Mouse (Mus musculus) forebrain, postnatal 0 days (tissue): ENCODE measurements at regions not wholly inside any gene's neighbourhood (a gene's known extent, or its start where the extent isn't known, plus 50 kb on each side); places are given as distances from the start of the nearest gene placed in this dataset.
A peak's percentile ranks its signal among the peaks of the same experiment; 100 is the strongest.
"Not testable (repeated sequence)": the region's sequence is repeated elsewhere in the genome, so short reads cannot be mapped to it uniquely, and the experiment has no call there.

Experiments
- ATAC-seq: fragments of 200-750 bp; cut with Nextera tagmentation; 2 replicates; pipeline ENCODE4 v1.8.0; 2017; ENCODE audit warnings: mild to moderate bottlenecking, moderate library complexity
- DNase-seq: peaks from one replicate; pipeline ENCODE4 v3.0.0-alpha.2; 2015
- H3K27ac ChIP-seq: fragments of 300-500 bp; sonication (generic); 2 replicates; pipeline ENCODE4 v1.5.1; 2014; ENCODE audit warnings: low read depth, mild to moderate bottlenecking, antibody characterized with exemption, low read length, moderate library complexity, mixed read lengths
- H3K27me3 ChIP-seq: fragments of 300-500 bp; sonication (generic); 2 replicates; pipeline ENCODE4 v1.6.1; 2014; ENCODE audit warnings: mild to moderate bottlenecking, low read length, mixed read lengths; ENCODE audit not compliant: insufficient read depth
- H3K36me3 ChIP-seq: fragments of 300-500 bp; sonication (generic); 2 replicates; pipeline ENCODE4 v1.6.1; 2014; ENCODE audit warnings: mild to moderate bottlenecking, moderate library complexity; ENCODE audit not compliant: insufficient read depth
- H3K4me1 ChIP-seq: fragments of 300-500 bp; sonication (generic); 2 replicates; pipeline ENCODE4 v1.6.1; 2014; ENCODE audit warnings: antibody characterized with exemption; ENCODE audit not compliant: insufficient read depth
- H3K4me2 ChIP-seq: fragments of 300-500 bp; sonication (generic); 2 replicates; pipeline ENCODE4 v1.6.1; 2014; ENCODE audit warnings: low read depth, mild to moderate bottlenecking, moderate library complexity
- H3K4me3 ChIP-seq: fragments of 300-500 bp; sonication (generic); 2 replicates; pipeline ENCODE4 v1.5.1; 2014; ENCODE audit warnings: low read depth, low read length, mixed read lengths
- H3K9ac ChIP-seq: fragments of 300-500 bp; sonication (generic); 2 replicates; pipeline ENCODE4 v1.6.1; 2014; ENCODE audit warnings: mild to moderate bottlenecking
- H3K9me3 ChIP-seq: fragments of 300-500 bp; sonication (generic); 2 replicates; pipeline ENCODE4 v1.6.1; 2016; ENCODE audit warnings: low read length
- CTCF ChIP-seq: sonication (generic); IDR thresholded peaks from 2 replicates; pipeline ENCODE4 v1.5.1; 2016; ENCODE audit warnings: antibody characterized with exemption, control low read depth, low read depth
- WGBS: fragments of 180-500 bp; shearing (Covaris S2); extraction: QIAGEN DNeasy Blood & Tissue Kit; methylation state at CpG from one replicate; pipeline ENCODE4 v1.1.7; 2014; 5-methylcytosine and 5-hydroxymethylcytosine counted together

- Histone ChIP-seq H3K9me3 (no peaks in the 10 kb centered on the region), H3K27ac (no peak overlapping the region), H3K4me1 (no peaks in the 10 kb centered on the region), H3K4me2 (no peak overlapping the region), H3K36me3 (no peaks in the 10 kb centered on the region), H3K9ac (no peak overlapping the region), H3K27me3 (no peaks in the 10 kb centered on the region), H3K4me3 (no peak overlapping the region)
- DNase-seq, result peak; percentile 21
- WGBS, result 78% methylated on average over 12 of the region's 12 CpGs
- 0 out of 2 replicates have a peak, but pooled peaks have one; percentile 18 for ATAC-seq
- TF ChIP-seq CTCF, result no peak
Observed at GRCm38 (mm10) chr15:5869289-5869688, 430.3 kb upstream of the Dab2 start.

GRCm38 (mm10) chr15:5869866-5870265 lies 429.7 kb upstream of the Dab2 start:
- TF ChIP-seq CTCF, result no peak
- H3K4me2 ChIP-seq, result no peak overlapping the region
- H3K9ac ChIP-seq, result no peak overlapping the region
- DNase-seq (no peak), ATAC-seq (no peak)
- H3K4me3 ChIP-seq, result no peak overlapping the region
- H3K9me3 ChIP-seq, result no peaks in the 10 kb centered on the region
- 81% methylated on average over 2 of the region's 2 CpGs for WGBS
- H3K27me3 ChIP-seq, result no peaks in the 10 kb centered on the region
- H3K4me1 ChIP-seq, result no peaks in the 10 kb centered on the region
- no peak overlapping the region for H3K27ac ChIP-seq
- no peaks in the 10 kb centered on the region for H3K36me3 ChIP-seq

GRCm38 (mm10) chr15:5872042-5872441 lies 427.5 kb upstream of the Dab2 start:
- WGBS, result 92% methylated on average over 3 of the region's 3 CpGs

GRCm38 (mm10) chr15:5877749-5878148 lies 421.8 kb upstream of the Dab2 start:
- no peak overlapping the region for H3K4me3 ChIP-seq
- no peak overlapping the region for H3K9ac ChIP-seq
- H3K27ac ChIP-seq, result no peak overlapping the region
- ATAC-seq (no peak), DNase-seq (no peak)
- no peaks in the 10 kb centered on the region for H3K9me3 ChIP-seq
- WGBS, result 91% methylated on average over 5 of the region's 5 CpGs
- no peaks in the 10 kb centered on the region for H3K36me3 ChIP-seq
- no peak for TF ChIP-seq CTCF
- H3K27me3 ChIP-seq, result no peaks in the 10 kb centered on the region
- no peaks in the 10 kb centered on the region for H3K4me1 ChIP-seq
- H3K4me2 ChIP-seq, result no peak overlapping the region

More at GRCm38 (mm10) chr15:5872042-5872441, 427.5 kb upstream of the Dab2 start:
- Histone ChIP-seq H3K4me2 (no peak overlapping the region), H3K36me3 (no peaks in the 10 kb centered on the region), H3K27ac (no peak overlapping the region), H3K9ac (no peak overlapping the region), H3K27me3 (no peaks in the 10 kb centered on the region), H3K4me3 (no peak overlapping the region), H3K9me3 (no peaks in the 10 kb centered on the region), H3K4me1 (no peaks in the 10 kb centered on the region)
- no peak for TF ChIP-seq CTCF
- DNase-seq, result no peak
- no peak for ATAC-seq

GRCm38 (mm10) chr15:5891188-5891587 lies 408.4 kb upstream of the Dab2 start:
- Histone ChIP-seq H3K9me3 (no peaks in the 10 kb centered on the region), H3K9ac (no peak overlapping the region), H3K27ac (no peak overlapping the region), H3K27me3 (no peaks in the 10 kb centered on the region), H3K4me3 (no peak overlapping the region), H3K4me1 (no peaks in the 10 kb centered on the region), H3K4me2 (no peak overlapping the region), H3K36me3 (no peaks in the 10 kb centered on the region)
- 96% methylated on average over 3 of the region's 3 CpGs for WGBS
- no peak for TF ChIP-seq CTCF
- DNase-seq, result no peak
- ATAC-seq, result no peak

- ATAC-seq (no peak), DNase-seq (no peak)
- Histone ChIP-seq H3K4me2 (no peak overlapping the region), H3K27ac (no peak overlapping the region), H3K4me3 (no peak overlapping the region), H3K27me3 (no peaks in the 10 kb centered on the region), H3K4me1 (no peaks in the 10 kb centered on the region), H3K9ac (no peak overlapping the region), H3K36me3 (no peaks in the 10 kb centered on the region), H3K9me3 (no peaks in the 10 kb centered on the region)
- no peak for TF ChIP-seq CTCF
- 86% methylated on average over 3 of the region's 3 CpGs for WGBS
Observed at GRCm38 (mm10) chr15:5892034-5892433, 407.6 kb upstream of the Dab2 start.

- not testable (repeated sequence) for H3K9me3 ChIP-seq, H3K4me3 ChIP-seq, H3K4me2 ChIP-seq, H3K27ac ChIP-seq, ATAC-seq, H3K36me3 ChIP-seq, H3K9ac ChIP-seq, H3K4me1 ChIP-seq, DNase-seq, H3K27me3 ChIP-seq
- 59% methylated on average over 5 of the region's 5 CpGs for WGBS
Observed at GRCm38 (mm10) chr15:5895688-5896470, 403.7 kb upstream of the Dab2 start.
